Mouse (Mus musculus) midbrain, postnatal 0 days (tissue): ENCODE data around the gene Ywhaq. TPM values are rescaled to one million over a fixed set of nuclear protein-coding genes. Genes with fewer than 3 reads are reported as not detected.
"Not testable (repeated sequence)": the region's sequence is repeated elsewhere in the genome, so short reads cannot be mapped to it uniquely, and the experiment has no call there.

Experiments
- ATAC-seq: fragments of 200-750 bp; cut with Nextera tagmentation; 2 replicates; pipeline ENCODE4 v1.8.0; 2017; ENCODE audit warnings: moderate number of reproducible peaks, mild to moderate bottlenecking, moderate TSS enrichment, moderate library complexity; ENCODE audit not compliant: low FRiP score
- DNase-seq: peaks from one replicate; pipeline ENCODE4 v3.0.0-alpha.2; 2015; ENCODE audit warnings: low spot score
- H3K27ac ChIP-seq: fragments of 300-500 bp; sonication (generic); 2 replicates; pipeline ENCODE4 v1.5.1; 2014; ENCODE audit warnings: low read depth, mild to moderate bottlenecking, low read length, mixed read lengths
- H3K27me3 ChIP-seq: fragments of 300-500 bp; sonication (generic); 2 replicates; pipeline ENCODE4 v1.6.1; 2014; ENCODE audit warnings: low read length, control low read depth, mixed read lengths; ENCODE audit not compliant: insufficient read depth
- H3K36me3 ChIP-seq: fragments of 300-500 bp; sonication (generic); 2 replicates; pipeline ENCODE4 v1.6.1; 2014; ENCODE audit warnings: low read length, control low read depth, mixed read lengths; ENCODE audit not compliant: insufficient read depth
- H3K4me1 ChIP-seq: fragments of 300-500 bp; sonication (generic); 2 replicates; pipeline ENCODE4 v1.6.1; 2014; ENCODE audit warnings: mild to moderate bottlenecking, control low read depth, antibody characterized with exemption, low read length, mixed read lengths; ENCODE audit not compliant: insufficient read depth
- H3K4me2 ChIP-seq: fragments of 300-500 bp; sonication (generic); 2 replicates; pipeline ENCODE4 v1.6.1; 2014; ENCODE audit warnings: low read depth, mild to moderate bottlenecking, low read length, mixed read lengths; ENCODE audit not compliant: poor library complexity, severe bottlenecking
- H3K4me3 ChIP-seq: fragments of 300-500 bp; sonication (generic); 2 replicates; pipeline ENCODE4 v1.5.1; 2014; ENCODE audit warnings: low read depth, mild to moderate bottlenecking, low read length, moderate library complexity
- H3K9ac ChIP-seq: fragments of 300-500 bp; sonication (generic); replicated peaks from 2 replicates; pipeline ENCODE4 v1.6.1; 2014; ENCODE audit warnings: mild to moderate bottlenecking, low read length, moderate library complexity, mixed read lengths; ENCODE audit not compliant: poor library complexity, severe bottlenecking
- H3K9me3 ChIP-seq: fragments of 300-500 bp; sonication (generic); 2 replicates; pipeline ENCODE4 v1.6.1; 2016; ENCODE audit warnings: low read length, control low read depth
- CTCF ChIP-seq: IDR thresholded peaks from 2 replicates; pipeline ENCODE4 v1.5.1; 2016; ENCODE audit warnings: antibody characterized with exemption, mild to moderate bottlenecking
- WGBS: fragments of 180-500 bp; shearing (Covaris S2); extraction: QIAGEN DNeasy Blood & Tissue Kit; methylation state at CpG from one replicate; pipeline ENCODE4 v1.1.7; 2014; 5-methylcytosine and 5-hydroxymethylcytosine counted together
- polyA plus RNA-seq: library from polyadenylated mRNA; unstranded; fragments of >200 nt; fragmentation: Nextera tagmentation; extraction: Ambion mirVana; gene quantifications from 2 replicates; pipeline ENCODE4 v1.2.1, GENCODE M21; 2015
- total RNA-seq: library from RNA; depleted of rRNA; stranded (reverse); fragments of >200 nt; gene quantifications from 2 replicates; pipeline ENCODE4 v1.2.3, GENCODE M21; 2014

Gene Ywhaq
- total and polyA plus RNA-seq, 2 experiments from 2014 or later, result 675 to 1,259 TPM

DNA sequence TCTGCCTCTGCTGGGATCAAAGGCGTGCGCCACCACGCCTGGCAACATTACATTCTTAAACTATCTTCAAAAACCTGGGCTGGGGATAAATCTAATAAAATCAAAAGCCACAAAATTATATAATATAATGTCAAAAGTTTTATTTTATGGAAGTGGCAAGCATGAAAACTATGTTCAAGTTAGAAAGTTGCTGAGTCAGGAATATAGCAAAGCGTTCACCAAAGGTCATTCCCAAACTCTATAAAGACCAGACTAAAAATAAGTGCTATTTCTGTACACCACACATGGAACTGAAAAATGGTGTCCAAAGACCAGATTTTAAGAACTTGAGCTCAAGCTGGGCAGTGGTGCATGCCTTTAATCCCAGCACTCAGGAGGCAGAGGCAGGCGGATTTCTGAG lies 14.7 kb downstream of the Ywhaq start:
- Histone ChIP-seq H3K9ac (no peak overlapping the region), H3K9me3 (no peaks in the 10 kb centered on the region), H3K36me3 (peaks cover 10% of the 10 kb centered on the region; the same call in 1 of the 2 replicates), H3K4me3 (no peak overlapping the region), H3K4me2 (no peak overlapping the region), H3K27ac (no peak overlapping the region), H3K4me1 (no peaks in the 10 kb centered on the region), H3K27me3 (no peaks in the 10 kb centered on the region)
- over 99% methylated on average over 5 of the region's 5 CpGs for WGBS
- no peak for TF ChIP-seq CTCF
- ATAC-seq (no peak), DNase-seq (no peak)

- H3K27me3 ChIP-seq, result no peaks in the 10 kb centered on the region
- peaks cover 7% of the 10 kb centered on the region; the same call in 1 of the 2 replicates for H3K36me3 ChIP-seq
- H3K4me1 ChIP-seq, result no peaks in the 10 kb centered on the region
- TF ChIP-seq CTCF, result no peak
- WGBS, result 97% methylated on average over 2 of the region's 2 CpGs
- no peak overlapping the region for H3K27ac ChIP-seq
- H3K9ac ChIP-seq, result no peak overlapping the region
- ATAC-seq (no peak), DNase-seq (no peak)
- no peak overlapping the region for H3K4me2 ChIP-seq
- H3K9me3 ChIP-seq, result no peaks in the 10 kb centered on the region
- no peak overlapping the region for H3K4me3 ChIP-seq
These were observed 31.2 kb downstream of the Ywhaq start for GRCm38 (mm10) chr12:21386201-21386600.

DNA sequence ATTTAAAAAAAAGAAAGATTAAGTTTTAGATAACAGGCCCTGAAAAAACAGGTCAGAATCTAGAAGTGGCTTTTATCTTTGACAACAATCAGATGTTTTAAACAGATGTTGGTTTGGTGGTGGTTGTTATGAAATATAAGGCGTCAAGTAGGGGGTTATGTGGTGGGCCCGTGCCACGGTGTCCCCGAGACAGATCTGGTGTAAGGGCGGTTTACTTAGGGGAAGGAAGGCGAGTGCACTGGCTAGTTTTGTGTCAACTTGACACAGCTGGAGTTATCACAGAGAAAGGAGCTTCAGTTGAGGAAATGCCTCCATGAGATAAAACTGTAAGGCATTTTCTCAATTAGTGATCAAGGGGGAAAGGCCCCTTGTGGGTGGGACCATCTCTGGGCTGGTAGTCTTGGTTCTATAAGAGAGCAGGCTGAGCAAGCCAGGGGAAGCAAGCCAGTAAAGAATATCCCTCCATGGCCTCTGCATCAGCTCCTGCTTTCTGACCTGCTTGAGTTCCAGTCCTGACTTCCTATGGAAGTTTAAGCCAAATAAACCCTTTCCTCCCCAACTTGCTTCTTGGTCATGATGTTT lies 38.6 kb downstream of the Ywhaq start:
- WGBS, result 82% methylated on average over 6 of the region's 6 CpGs
- not testable (repeated sequence) for H3K4me3 ChIP-seq, H3K9me3 ChIP-seq, H3K27ac ChIP-seq, H3K27me3 ChIP-seq, H3K4me2 ChIP-seq, H3K36me3 ChIP-seq, DNase-seq, ATAC-seq, H3K9ac ChIP-seq, H3K4me1 ChIP-seq

DNA sequence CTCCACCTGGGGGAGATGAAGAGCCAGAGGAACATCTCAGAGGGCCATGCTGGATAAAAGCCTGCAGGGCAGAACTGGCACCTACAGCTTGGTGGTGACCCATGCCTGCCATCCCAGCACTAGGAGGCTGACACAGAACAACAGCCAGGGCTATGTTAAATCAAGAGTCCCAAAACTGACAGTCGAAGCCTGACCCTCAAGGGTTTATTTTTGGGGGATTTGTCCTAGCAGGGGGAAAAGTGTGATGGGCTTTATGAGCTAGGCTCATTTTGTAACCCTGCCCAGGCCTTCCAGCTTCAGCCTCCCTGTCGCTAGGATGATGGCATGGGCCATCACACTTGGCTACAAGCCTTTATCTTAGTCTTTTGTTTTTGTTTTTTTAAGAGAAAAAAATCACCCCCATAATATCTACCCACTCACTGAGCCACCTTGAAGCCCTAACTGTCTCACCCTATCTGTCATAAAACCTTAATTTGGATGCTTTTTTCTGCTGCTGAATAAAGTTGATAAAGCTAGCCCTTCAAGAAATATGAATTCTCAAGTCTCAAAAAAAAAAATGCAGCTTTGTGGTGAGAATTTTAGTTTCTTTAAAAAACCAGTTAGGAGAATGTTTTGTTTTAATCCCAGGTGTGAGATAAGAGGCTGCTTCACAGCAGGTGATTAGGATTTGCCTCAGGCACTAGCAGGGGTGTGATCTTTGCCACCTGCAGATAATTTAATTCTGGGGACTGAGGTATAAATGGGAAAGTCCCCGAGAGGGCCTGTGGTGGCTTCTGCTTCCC lies 41.9 kb downstream of the Ywhaq start:
- DNase-seq (no peak), ATAC-seq (no peak)
- 62% methylated on average over 3 of the region's 3 CpGs for WGBS
- H3K36me3 ChIP-seq, result no peaks in the 10 kb centered on the region
- peak; percentile 1; the same call in 1 of the 2 replicates for TF ChIP-seq CTCF
- no peaks in the 10 kb centered on the region for H3K9me3 ChIP-seq
- H3K27ac ChIP-seq, result no peak overlapping the region
- H3K4me3 ChIP-seq, result no peak overlapping the region
- H3K9ac ChIP-seq, result no peak overlapping the region
- no peaks in the 10 kb centered on the region for H3K27me3 ChIP-seq
- no peaks in the 10 kb centered on the region for H3K4me1 ChIP-seq
- H3K4me2 ChIP-seq, result no peak overlapping the region

DNA sequence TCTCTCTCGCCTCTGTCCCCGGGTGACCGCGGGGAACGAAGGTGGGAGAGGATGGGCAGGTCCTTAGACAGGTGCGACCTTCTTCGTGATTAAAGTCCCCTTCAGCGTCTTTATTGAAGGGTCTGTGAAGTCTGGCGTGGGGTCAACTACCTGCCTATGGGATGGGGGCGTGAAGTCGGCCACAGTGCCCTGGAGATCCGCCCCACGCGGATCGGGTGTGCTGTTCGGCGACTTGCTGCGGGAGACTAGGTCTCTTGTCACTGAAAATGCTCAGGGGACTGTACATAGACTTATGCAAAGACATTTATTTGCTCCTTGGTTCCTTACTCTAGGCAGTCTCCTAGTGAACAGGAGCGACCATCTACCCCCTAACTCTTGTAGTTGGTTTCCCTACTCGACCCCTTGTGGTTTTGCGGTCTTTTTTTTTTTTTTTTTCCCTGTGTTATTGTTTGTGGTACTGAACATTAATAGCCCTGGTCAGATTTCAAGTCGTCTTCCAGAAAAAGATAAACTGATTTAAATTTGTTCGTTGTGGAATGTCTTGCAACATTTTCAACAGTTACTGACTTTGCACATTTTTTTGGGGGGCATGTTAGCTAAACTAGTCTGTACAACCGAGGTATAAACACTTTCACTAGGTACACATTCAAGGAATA lies 43.5 kb downstream of the Ywhaq start:
- no peaks in the 10 kb centered on the region for H3K27me3 ChIP-seq
- H3K9ac ChIP-seq, result peak overlapping the region; percentile 86
- H3K4me3 ChIP-seq, result peak overlapping the region; percentile 73
- no peak for TF ChIP-seq CTCF
- no peak for DNase-seq
- H3K27ac ChIP-seq, result peak overlapping the region; percentile 96
- H3K9me3 ChIP-seq, result no peaks in the 10 kb centered on the region
- H3K4me1 ChIP-seq, result no peaks in the 10 kb centered on the region
- ATAC-seq, result peak; percentile 69
- no peaks in the 10 kb centered on the region for H3K36me3 ChIP-seq
- H3K4me2 ChIP-seq, result peak overlapping the region; percentile 75
- WGBS, result 6% methylated on average over 24 of the region's 24 CpGs
